Comparison of ENCODE assay signal across 8 mouse cellular contexts in the genomic region with DNA sequence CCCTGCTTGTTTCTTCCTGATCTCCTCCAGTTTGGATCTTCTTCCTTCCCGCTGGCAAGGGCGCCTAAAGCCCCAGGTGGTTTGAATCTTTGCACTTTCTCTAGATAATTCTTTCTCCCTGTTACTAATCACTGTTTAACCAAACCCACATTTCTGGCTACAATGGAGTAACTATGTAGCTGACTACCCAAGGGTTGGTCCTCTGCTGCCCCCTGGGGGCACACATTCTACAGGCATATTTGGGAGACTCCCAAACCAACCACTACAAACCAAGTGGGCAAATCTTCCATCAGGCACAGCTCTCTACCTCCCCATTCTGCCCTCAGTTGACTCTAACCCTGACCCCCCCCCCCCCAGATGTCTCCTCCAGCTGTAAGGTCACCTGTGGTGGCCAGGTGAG.
DNase-seq lines count a peak whose midpoint lies in the region; ATAC-seq and TF ChIP-seq lines count a peak whose summit lies in the region.

No protein-coding gene starts in this region.

- no peak overlapping the region for H3K9ac ChIP-seq in lung, postnatal 0 days (replicated peaks; ENCODE audit: low read depth)

- peak overlapping the region; percentile 75 for H3K27ac ChIP-seq in layer of hippocampus, adult 2 months
- no peak overlapping the region for H3K27ac ChIP-seq in lung, postnatal 0 days (ENCODE audit: low read length)

- ATAC-seq in common myeloid progenitor, adult 5-6 weeks (replicated peaks; ENCODE audit: low read depth, poor library complexity, severe bottlenecking): peak; percentile 93
- peak; percentile 44; the same call in 1 of the 2 replicates for ATAC-seq in lung, postnatal 0 days
- ATAC-seq in monocyte, adult 5-6 weeks (replicated peaks; ENCODE audit: insufficient number of reproducible peaks, low FRiP score, low TSS enrichment, poor library complexity, severe bottlenecking): no peak

- 27% methylated on average over 2 of the region's 2 CpGs for WGBS in lung, postnatal 0 days

- H3K4me2 ChIP-seq in lung, postnatal 0 days (replicated peaks; ENCODE audit: low read depth, low read length): no peak overlapping the region

- H3K9me3 ChIP-seq in E14TG2a.4 (ENCODE audit: low read length): peaks cover 2% of the 10 kb centered on the region; the same call in 1 of the 2 replicates
- no peaks in the 10 kb centered on the region for H3K9me3 ChIP-seq in lung, postnatal 0 days (ENCODE audit: low read length)

- TF ChIP-seq CTCF in E14TG2a.4 (conservative IDR thresholded peaks at IDR 0.05; ENCODE audit: low read length): peak; percentile 48
- peak; percentile 80 for TF ChIP-seq CTCF in layer of hippocampus, adult 2 months (conservative IDR thresholded peaks at IDR 0.05)
- peak; percentile 80 for TF ChIP-seq CTCF in lung, postnatal 0 days (IDR thresholded peaks at IDR 0.05)

- H3K36me3 ChIP-seq in E14TG2a.4 (ENCODE audit: insufficient read depth, low read length): no peaks in the 10 kb centered on the region
- H3K36me3 ChIP-seq in lung, postnatal 0 days (ENCODE audit: insufficient read depth, low read length): no peaks in the 10 kb centered on the region

- H3K4me3 ChIP-seq in E14TG2a.4 (replicated peaks; ENCODE audit: low read length): no peak overlapping the region
- no peak overlapping the region for H3K4me3 ChIP-seq in layer of hippocampus, adult 2 months
- H3K4me3 ChIP-seq in lung, postnatal 0 days (ENCODE audit: low read depth, low read length): no peak overlapping the region

- no peak for TF ChIP-seq EP300 in lung, postnatal 0 days (IDR thresholded peaks at IDR 0.05)

- H3K27me3 ChIP-seq in E14TG2a.4 (ENCODE audit: insufficient read depth, low read length): 0 out of 2 replicates have a peak, but pooled peaks cover 11% of the 10 kb centered on the region
- H3K27me3 ChIP-seq in lung, postnatal 0 days (replicated peaks; ENCODE audit: insufficient read depth, low read length): no peaks in the 10 kb centered on the region

- DNase-seq in adipocyte (ENCODE audit: low spot score): peak; percentile 51
- peak; percentile 59 to 68 for DNase-seq in gastrocnemius, postnatal 4 days (ENCODE audit: low spot score in 2 of 2)
- DNase-seq in layer of hippocampus, adult 2 months (ENCODE audit: low spot score in 2 of 2): peak; percentile 55 to 77
- DNase-seq in lung, postnatal 0 days (ENCODE audit: low spot score): peak; percentile 66
- peak; percentile 25 for DNase-seq in skeletal muscle tissue, adult 2 months (ENCODE audit: low read depth, low spot score)

- no peaks in the 10 kb centered on the region for H3K4me1 ChIP-seq in E14TG2a.4 (replicated peaks; ENCODE audit: low read depth, low read length)
- no peaks in the 10 kb centered on the region for H3K4me1 ChIP-seq in lung, postnatal 0 days (ENCODE audit: insufficient read depth, low read depth, low read length)
